Mouse (Mus musculus): ENCODE measurements around the gene Tmed3. TPM values are rescaled to one million over a fixed set of nuclear protein-coding genes. Genes with fewer than 3 reads are reported as not detected.

The Tmed3 gene
- total RNA-seq, 1 experiment from 2014 or later, result 92.7 TPM

Other genes starting within 250 kb of the Tmed3 start
- 0.14 and 0.33 TPM in 2 replicates for gene Minar1, start 81.9 kb downstream of the Tmed3 start, total RNA-seq (2021)
- not detected in 2 replicates for gene Ankrd34c, start 33.4 kb upstream of the Tmed3 start, total RNA-seq (2021)
- 14.8 and 15.4 TPM in 2 replicates for gene Rasgrf1, start 204.8 kb upstream of the Tmed3 start, total RNA-seq (2021)

Measured in adrenal gland, postnatal 25 days (tissue).